Mouse (Mus musculus) thymus, adult 18-20 months (tissue): Measurements from ENCODE around the gene Acbd6.

ENCODE experiments used
- DNase-seq, 2 experiments: peaks; one replicate each; pipeline ENCODE4 v3.0.0; 2022; ENCODE audit warnings: mixed read lengths in 2 of 2

Gene Acbd6

GRCm38 (mm10) chr1:155558012-155558842, at the start of gene Acbd6:
Gene Acbd6, plus strand, starts transcription at chr1:155558120.
- peak; percentile 57 to 71 for DNase-seq

GRCm38 (mm10) chr1:155510263-155510662, 47.7 kb upstream of the Acbd6 start:
- no peak for DNase-seq

- no peak for DNase-seq
Measured at GRCm38 (mm10) chr1:155515866-155516265, 42.1 kb upstream of the Acbd6 start.

- DNase-seq = peak in 1 of 2 experiments; percentile 28
Measured at GRCm38 (mm10) chr1:155516594-155516993, 41.3 kb upstream of the Acbd6 start.

GRCm38 (mm10) chr1:155517060-155517459, 40.9 kb upstream of the Acbd6 start:
- no peak for DNase-seq

GRCm38 (mm10) chr1:155520285-155520684, 37.6 kb upstream of the Acbd6 start:
- no peak for DNase-seq

- no peak for DNase-seq
Measured at GRCm38 (mm10) chr1:155522493-155522892, 35.4 kb upstream of the Acbd6 start.

- no peak for DNase-seq
Measured at GRCm38 (mm10) chr1:155526176-155526575, 31.7 kb upstream of the Acbd6 start.

- DNase-seq = no peak
Measured at GRCm38 (mm10) chr1:155527027-155527786, 30.7 kb upstream of the Acbd6 start.

GRCm38 (mm10) chr1:155527787-155528158, 30.1 kb upstream of the Acbd6 start:
- DNase-seq = no peak

GRCm38 (mm10) chr1:155528405-155529119, 29.4 kb upstream of the Acbd6 start:
- DNase-seq = no peak

GRCm38 (mm10) chr1:155529120-155529963, 28.6 kb upstream of the Acbd6 start:
- no peak for DNase-seq

GRCm38 (mm10) chr1:155530561-155531457, 27.1 kb upstream of the Acbd6 start:
- no peak for DNase-seq

- no peak for DNase-seq
Measured at GRCm38 (mm10) chr1:155532396-155532795, 25.5 kb upstream of the Acbd6 start.

- no peak for DNase-seq
Measured at GRCm38 (mm10) chr1:155532833-155533688, 24.9 kb upstream of the Acbd6 start.

- no peak for DNase-seq
Measured at GRCm38 (mm10) chr1:155533689-155533965, 24.3 kb upstream of the Acbd6 start.

- DNase-seq = no peak
Measured at GRCm38 (mm10) chr1:155537005-155537642, 20.8 kb upstream of the Acbd6 start.

GRCm38 (mm10) chr1:155538006-155538405, 19.9 kb upstream of the Acbd6 start:
- DNase-seq = no peak

- no peak for DNase-seq
Measured at GRCm38 (mm10) chr1:155557642-155558011, 293 bp upstream of the Acbd6 start.

GRCm38 (mm10) chr1:155560021-155560420, 2.1 kb downstream of the Acbd6 start:
- DNase-seq = no peak
